Mouse (Mus musculus): Measurements from ENCODE around the gene Rtn4rl2. TPM values are rescaled to one million over a fixed set of nuclear protein-coding genes. Genes with fewer than 3 reads are reported as not detected.
A peak's percentile ranks its signal among the peaks of the same experiment; 100 is the strongest.

The Rtn4rl2 gene
- polyA plus RNA-seq, 1 experiment from 2014 or later = 0.91 TPM

GRCm38 (mm10) chr2:84895495-84896198, 9.1 kb upstream of the Rtn4rl2 start:
- no peaks in the 10 kb centered on the region for H3K9me3 ChIP-seq
- no peaks in the 10 kb centered on the region for H3K27me3 ChIP-seq (replicated peaks)
- 21% methylated on average over 4 of the region's 4 CpGs for WGBS
- no peak overlapping the region for H3K9ac ChIP-seq
- no peaks in the 10 kb centered on the region for H3K4me1 ChIP-seq
- no peaks in the 10 kb centered on the region for H3K36me3 ChIP-seq
- H3K4me3 ChIP-seq (replicated peaks) = no peak overlapping the region
- no peak for ATAC-seq (ENCODE audit: insufficient read depth, low FRiP score, low read depth)
- H3K27ac ChIP-seq = no peak overlapping the region
- H3K4me2 ChIP-seq = no peak overlapping the region

GRCm38 (mm10) chr2:84893359-84893758, 6.8 kb upstream of the Rtn4rl2 start:
- H3K9ac ChIP-seq = no peak overlapping the region
- H3K4me3 ChIP-seq (replicated peaks) = no peak overlapping the region

GRCm38 (mm10) chr2:84890045-84890340, 3.5 kb upstream of the Rtn4rl2 start:
- Histone ChIP-seq H3K9ac (no peak overlapping the region), H3K27ac (no peak overlapping the region), H3K4me2 (0 out of 2 replicates have a peak overlapping the region, but pooled peaks have one; percentile 64), H3K36me3 (no peaks in the 10 kb centered on the region), H3K27me3 (replicated peaks) (peaks cover 44% of the 10 kb centered on the region), H3K9me3 (no peaks in the 10 kb centered on the region), H3K4me3 (replicated peaks) (no peak overlapping the region), H3K4me1 (peaks cover 25% of the 10 kb centered on the region)
- 5% methylated on average over 5 of the region's 5 CpGs for WGBS
- ATAC-seq (ENCODE audit: insufficient read depth, low FRiP score, low read depth) = no peak

More at GRCm38 (mm10) chr2:84893359-84893758, 6.8 kb upstream of the Rtn4rl2 start:
- 53% methylated on average over 6 of the region's 6 CpGs for WGBS
- H3K9me3 ChIP-seq = no peaks in the 10 kb centered on the region
- no peak overlapping the region for H3K4me2 ChIP-seq
- no peak for ATAC-seq (ENCODE audit: insufficient read depth, low FRiP score, low read depth)
- H3K27me3 ChIP-seq (replicated peaks) = peaks cover 11% of the 10 kb centered on the region; the same call in 1 of the 2 replicates
- H3K36me3 ChIP-seq = no peaks in the 10 kb centered on the region
- H3K27ac ChIP-seq = no peak overlapping the region
- peaks cover 11% of the 10 kb centered on the region for H3K4me1 ChIP-seq

GRCm38 (mm10) chr2:84889316-84890044, 3.0 kb upstream of the Rtn4rl2 start:
- peaks cover 49% of the 10 kb centered on the region for H3K27me3 ChIP-seq (replicated peaks)
- peak overlapping the region; percentile 64 for H3K4me2 ChIP-seq
- no peaks in the 10 kb centered on the region for H3K9me3 ChIP-seq
- no peak overlapping the region for H3K9ac ChIP-seq
- H3K27ac ChIP-seq = no peak overlapping the region
- peak overlapping the region; percentile 31 for H3K4me3 ChIP-seq (replicated peaks)
- H3K36me3 ChIP-seq = no peaks in the 10 kb centered on the region
- 15% methylated on average over 14 of the region's 14 CpGs for WGBS
- H3K4me1 ChIP-seq = peaks cover 25% of the 10 kb centered on the region
- peak; percentile 15; the same call in 1 of the 2 replicates for ATAC-seq (ENCODE audit: insufficient read depth, low FRiP score, low read depth)

- no peaks in the 10 kb centered on the region for H3K36me3 ChIP-seq
- H3K27me3 ChIP-seq (replicated peaks) = peaks cover 56% of the 10 kb centered on the region
- no peaks in the 10 kb centered on the region for H3K9me3 ChIP-seq
- peaks cover 25% of the 10 kb centered on the region for H3K4me1 ChIP-seq
- H3K27ac ChIP-seq = no peak overlapping the region
- peak overlapping the region; percentile 31 for H3K4me3 ChIP-seq (replicated peaks)
- H3K4me2 ChIP-seq = peak overlapping the region; percentile 64
- no peak overlapping the region for H3K9ac ChIP-seq
- WGBS = 2% methylated on average over 28 of the region's 28 CpGs
- ATAC-seq (ENCODE audit: insufficient read depth, low FRiP score, low read depth) = no peak
Measured at GRCm38 (mm10) chr2:84888657-84889315, 2.3 kb upstream of the Rtn4rl2 start.

- Histone ChIP-seq H3K9me3 (no peaks in the 10 kb centered on the region), H3K27ac (no peak overlapping the region), H3K27me3 (replicated peaks) (peaks cover 61% of the 10 kb centered on the region), H3K4me3 (replicated peaks) (peak overlapping the region; percentile 49), H3K4me2 (peak overlapping the region; percentile 84), H3K4me1 (peaks cover 26% of the 10 kb centered on the region), H3K9ac (no peak overlapping the region), H3K36me3 (no peaks in the 10 kb centered on the region)
- WGBS = under 1% methylated on average over 58 of the region's 58 CpGs
- ATAC-seq (ENCODE audit: insufficient read depth, low FRiP score, low read depth) = no peak
Measured at GRCm38 (mm10) chr2:84887411-84888271, 1.1 kb upstream of the Rtn4rl2 start.

GRCm38 (mm10) chr2:84886821-84887281, 341 bp upstream of the Rtn4rl2 start:
- Histone ChIP-seq H3K4me2 (peak overlapping the region; percentile 84), H3K4me3 (replicated peaks) (peak overlapping the region; percentile 49), H3K9me3 (no peaks in the 10 kb centered on the region), H3K9ac (no peak overlapping the region), H3K27ac (no peak overlapping the region), H3K27me3 (replicated peaks) (peaks cover 68% of the 10 kb centered on the region), H3K36me3 (no peaks in the 10 kb centered on the region), H3K4me1 (peaks cover 28% of the 10 kb centered on the region)
- ATAC-seq (ENCODE audit: insufficient read depth, low FRiP score, low read depth) = no peak
- WGBS = 0% methylated on average over 36 of the region's 39 CpGs

- Histone ChIP-seq H3K27me3 (replicated peaks) (peaks cover 76% of the 10 kb centered on the region), H3K36me3 (no peaks in the 10 kb centered on the region), H3K27ac (no peak overlapping the region), H3K9me3 (no peaks in the 10 kb centered on the region), H3K4me1 (peaks cover 28% of the 10 kb centered on the region), H3K9ac (no peak overlapping the region), H3K4me3 (replicated peaks) (peak overlapping the region; percentile 49; the same call in 1 of the 2 replicates), H3K4me2 (no peak overlapping the region)
- 16% methylated on average over 21 of the region's 23 CpGs for WGBS
- ATAC-seq (ENCODE audit: insufficient read depth, low FRiP score, low read depth) = no peak
Measured at GRCm38 (mm10) chr2:84885084-84886055, 1.1 kb downstream of the Rtn4rl2 start.

- no peak overlapping the region for H3K4me2 ChIP-seq
- WGBS = 48% methylated on average over 4 of the region's 4 CpGs
- H3K9ac ChIP-seq = no peak overlapping the region
- no peaks in the 10 kb centered on the region for H3K9me3 ChIP-seq
- no peak overlapping the region for H3K4me3 ChIP-seq (replicated peaks)
- H3K27ac ChIP-seq = no peak overlapping the region
- H3K27me3 ChIP-seq (replicated peaks) = peaks cover 75% of the 10 kb centered on the region
- H3K4me1 ChIP-seq = peaks cover 26% of the 10 kb centered on the region
- no peak for ATAC-seq (ENCODE audit: insufficient read depth, low FRiP score, low read depth)
- H3K36me3 ChIP-seq = no peaks in the 10 kb centered on the region
Measured at GRCm38 (mm10) chr2:84884611-84885010, 1.9 kb downstream of the Rtn4rl2 start.

- Histone ChIP-seq H3K9me3 (no peaks in the 10 kb centered on the region), H3K9ac (no peak overlapping the region), H3K27ac (no peak overlapping the region), H3K4me2 (no peak overlapping the region), H3K4me1 (peaks cover 20% of the 10 kb centered on the region), H3K36me3 (no peaks in the 10 kb centered on the region), H3K27me3 (replicated peaks) (peaks cover 69% of the 10 kb centered on the region), H3K4me3 (replicated peaks) (no peak overlapping the region)
- WGBS = 72% methylated on average over 4 of the region's 4 CpGs
- ATAC-seq (ENCODE audit: insufficient read depth, low FRiP score, low read depth) = no peak
Measured at GRCm38 (mm10) chr2:84883942-84884341, 2.6 kb downstream of the Rtn4rl2 start.

Measured in stomach, embryonic 15.5 days (tissue).